Mouse (Mus musculus): ENCODE measurements at regions not wholly inside any gene's neighbourhood (a gene's known extent, or its start where the extent isn't known, plus 50 kb on each side); places are given as distances from the start of the nearest gene placed in this dataset.

DNA sequence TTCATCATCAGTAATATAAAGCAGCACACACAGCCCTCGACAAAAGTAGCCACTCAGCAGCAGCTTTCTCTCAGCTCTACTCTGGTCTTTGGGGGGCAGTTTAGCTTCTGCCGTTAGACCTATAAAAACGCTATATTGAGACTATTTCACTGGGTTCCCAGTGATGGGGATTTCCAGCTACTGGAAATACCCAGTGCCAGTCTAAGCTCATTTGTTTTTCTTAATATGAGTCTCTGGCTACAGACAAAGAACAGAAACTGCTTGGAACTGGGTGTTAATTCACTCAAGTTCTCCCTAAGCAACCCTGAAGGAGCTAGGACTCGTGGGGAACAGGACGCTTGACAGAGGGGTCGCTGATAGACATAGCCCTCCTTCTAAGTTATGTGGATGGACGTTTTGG lies 100.3 kb upstream of the Cdc42ep3 start:
- WGBS, result 71% methylated on average over 7 of the region's 7 CpGs
- H3K36me3 ChIP-seq (ENCODE audit: control insufficient read depth, insufficient read depth, low read length), result no peaks in the 10 kb centered on the region
- no peaks in the 10 kb centered on the region for H3K4me1 ChIP-seq (ENCODE audit: control insufficient read depth, insufficient read depth, low read length)
- H3K9me3 ChIP-seq (ENCODE audit: control insufficient read depth, low read length), result no peaks in the 10 kb centered on the region
- H3K27me3 ChIP-seq (ENCODE audit: control insufficient read depth, insufficient read depth, low read length), result no peaks in the 10 kb centered on the region
- ATAC-seq (ENCODE audit: low read depth), result no peak
- H3K4me3 ChIP-seq (ENCODE audit: low read depth, low read length), result no peak overlapping the region
- no peak overlapping the region for H3K9ac ChIP-seq (replicated peaks; ENCODE audit: low read depth, low read length)
- H3K27ac ChIP-seq (ENCODE audit: low read depth, low read length), result no peak overlapping the region
- H3K4me2 ChIP-seq (ENCODE audit: low read depth, low read length), result no peak overlapping the region

DNA sequence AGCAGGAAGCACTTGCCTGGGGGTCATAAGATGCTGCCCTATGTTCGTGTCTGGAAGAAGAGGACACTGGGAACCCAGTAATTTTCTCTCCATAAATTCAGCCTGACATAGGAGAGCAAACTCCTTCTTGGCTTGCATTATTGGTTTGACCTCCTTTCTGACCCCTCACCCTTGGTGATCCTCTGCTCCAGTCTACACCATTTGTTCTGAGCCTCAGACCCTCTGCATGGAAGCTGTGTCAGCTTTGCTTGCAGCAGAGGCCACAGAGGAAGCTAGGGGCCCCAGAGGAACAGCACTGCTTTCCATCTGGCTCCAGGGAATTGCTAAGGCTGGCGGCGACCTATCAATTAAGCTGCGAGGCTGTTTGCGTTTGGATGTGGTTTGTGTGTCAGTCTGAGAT lies 102.7 kb upstream of the Cdc42ep3 start:
- Histone ChIP-seq H3K36me3 (ENCODE audit: control insufficient read depth, insufficient read depth, low read length) (no peaks in the 10 kb centered on the region), H3K9me3 (ENCODE audit: control insufficient read depth, low read length) (no peaks in the 10 kb centered on the region), H3K9ac (replicated peaks; ENCODE audit: low read depth, low read length) (no peak overlapping the region), H3K4me2 (ENCODE audit: low read depth, low read length) (no peak overlapping the region), H3K4me3 (ENCODE audit: low read depth, low read length) (no peak overlapping the region), H3K27ac (ENCODE audit: low read depth, low read length) (no peak overlapping the region), H3K4me1 (ENCODE audit: control insufficient read depth, insufficient read depth, low read length) (no peaks in the 10 kb centered on the region), H3K27me3 (ENCODE audit: control insufficient read depth, insufficient read depth, low read length) (no peaks in the 10 kb centered on the region)
- 34% methylated on average over 5 of the region's 5 CpGs for WGBS
- ATAC-seq (ENCODE audit: low read depth), result no peak

GRCm38 (mm10) chr17:79461681-79462091 lies 106.8 kb upstream of the Cdc42ep3 start:
- Histone ChIP-seq H3K27me3 (ENCODE audit: control insufficient read depth, insufficient read depth, low read length) (no peaks in the 10 kb centered on the region), H3K9ac (replicated peaks; ENCODE audit: low read depth, low read length) (no peak overlapping the region), H3K36me3 (ENCODE audit: control insufficient read depth, insufficient read depth, low read length) (no peaks in the 10 kb centered on the region), H3K9me3 (ENCODE audit: control insufficient read depth, low read length) (no peaks in the 10 kb centered on the region), H3K4me2 (ENCODE audit: low read depth, low read length) (no peak overlapping the region), H3K27ac (ENCODE audit: low read depth, low read length) (no peak overlapping the region), H3K4me1 (ENCODE audit: control insufficient read depth, insufficient read depth, low read length) (no peaks in the 10 kb centered on the region), H3K4me3 (ENCODE audit: low read depth, low read length) (no peak overlapping the region)
- WGBS, result 81% methylated on average over 3 of the region's 3 CpGs
- ATAC-seq (ENCODE audit: low read depth), result no peak

DNA sequence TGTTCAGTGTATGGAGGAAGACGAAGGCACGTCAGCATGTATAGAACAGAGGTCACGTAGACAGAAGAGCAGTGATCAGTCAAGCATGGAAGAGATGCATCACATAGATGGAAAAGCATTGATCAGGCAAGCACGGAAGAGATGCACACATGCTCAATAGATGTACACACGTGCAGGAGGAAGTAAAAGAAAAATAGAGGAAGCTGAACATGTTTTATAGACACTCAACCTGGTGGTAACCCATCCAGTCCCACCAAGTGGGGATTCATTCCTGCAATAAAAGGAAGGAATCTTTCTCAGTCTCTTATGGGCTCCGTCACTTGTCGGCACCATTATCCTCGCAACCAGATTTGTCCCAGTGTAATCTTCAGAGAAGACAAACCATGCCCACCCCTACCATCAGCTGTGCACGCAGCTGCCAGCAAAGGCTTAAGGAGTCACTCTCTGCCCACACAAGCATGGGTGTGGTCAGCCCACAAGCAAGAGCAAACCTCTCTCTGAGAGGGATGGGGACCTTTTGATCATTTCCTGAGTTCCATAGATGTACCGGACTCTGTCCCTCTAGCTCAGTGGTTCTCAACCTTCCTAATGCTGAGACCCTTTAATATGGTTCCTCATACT lies 108.3 kb upstream of the Cdc42ep3 start:
- WGBS, result 94% methylated on average over 10 of the region's 10 CpGs
- no peaks in the 10 kb centered on the region for H3K27me3 ChIP-seq (ENCODE audit: control insufficient read depth, insufficient read depth, low read length)
- ATAC-seq (ENCODE audit: low read depth), result no peak
- H3K9ac ChIP-seq (replicated peaks; ENCODE audit: low read depth, low read length), result no peak overlapping the region
- H3K4me1 ChIP-seq (ENCODE audit: control insufficient read depth, insufficient read depth, low read length), result no peaks in the 10 kb centered on the region
- no peak overlapping the region for H3K4me3 ChIP-seq (ENCODE audit: low read depth, low read length)
- H3K36me3 ChIP-seq (ENCODE audit: control insufficient read depth, insufficient read depth, low read length), result no peaks in the 10 kb centered on the region
- H3K9me3 ChIP-seq (ENCODE audit: control insufficient read depth, low read length), result no peaks in the 10 kb centered on the region
- H3K4me2 ChIP-seq (ENCODE audit: low read depth, low read length), result no peak overlapping the region
- no peak overlapping the region for H3K27ac ChIP-seq (ENCODE audit: low read depth, low read length)

GRCm38 (mm10) chr17:79465666-79466065 lies 110.8 kb upstream of the Cdc42ep3 start:
- Histone ChIP-seq H3K9ac (replicated peaks; ENCODE audit: low read depth, low read length) (no peak overlapping the region), H3K9me3 (ENCODE audit: control insufficient read depth, low read length) (no peaks in the 10 kb centered on the region), H3K27ac (ENCODE audit: low read depth, low read length) (no peak overlapping the region), H3K4me1 (ENCODE audit: control insufficient read depth, insufficient read depth, low read length) (no peaks in the 10 kb centered on the region), H3K36me3 (ENCODE audit: control insufficient read depth, insufficient read depth, low read length) (no peaks in the 10 kb centered on the region), H3K4me3 (ENCODE audit: low read depth, low read length) (no peak overlapping the region), H3K4me2 (ENCODE audit: low read depth, low read length) (no peak overlapping the region), H3K27me3 (ENCODE audit: control insufficient read depth, insufficient read depth, low read length) (no peaks in the 10 kb centered on the region)
- 95% methylated on average over 9 of the region's 9 CpGs for WGBS
- no peak for ATAC-seq (ENCODE audit: low read depth)

GRCm38 (mm10) chr17:79471639-79472038 lies 116.7 kb upstream of the Cdc42ep3 start:
- Histone ChIP-seq H3K9me3 (ENCODE audit: control insufficient read depth, low read length) (no peaks in the 10 kb centered on the region), H3K27me3 (ENCODE audit: control insufficient read depth, insufficient read depth, low read length) (no peaks in the 10 kb centered on the region), H3K27ac (ENCODE audit: low read depth, low read length) (no peak overlapping the region), H3K36me3 (ENCODE audit: control insufficient read depth, insufficient read depth, low read length) (no peaks in the 10 kb centered on the region), H3K4me3 (ENCODE audit: low read depth, low read length) (no peak overlapping the region), H3K4me2 (ENCODE audit: low read depth, low read length) (no peak overlapping the region), H3K9ac (replicated peaks; ENCODE audit: low read depth, low read length) (no peak overlapping the region), H3K4me1 (ENCODE audit: control insufficient read depth, insufficient read depth, low read length) (no peaks in the 10 kb centered on the region)
- WGBS, result 86% methylated on average over 2 of the region's 2 CpGs
- no peak for ATAC-seq (ENCODE audit: low read depth)

- 65% methylated on average over 10 of the region's 10 CpGs for WGBS
- H3K4me2 ChIP-seq (ENCODE audit: low read depth, low read length), result no peak overlapping the region
- H3K9me3 ChIP-seq (ENCODE audit: control insufficient read depth, low read length), result no peaks in the 10 kb centered on the region
- no peaks in the 10 kb centered on the region for H3K4me1 ChIP-seq (ENCODE audit: control insufficient read depth, insufficient read depth, low read length)
- ATAC-seq (ENCODE audit: low read depth), result no peak
- no peaks in the 10 kb centered on the region for H3K36me3 ChIP-seq (ENCODE audit: control insufficient read depth, insufficient read depth, low read length)
- H3K4me3 ChIP-seq (ENCODE audit: low read depth, low read length), result no peak overlapping the region
- no peak overlapping the region for H3K9ac ChIP-seq (replicated peaks; ENCODE audit: low read depth, low read length)
- H3K27me3 ChIP-seq (ENCODE audit: control insufficient read depth, insufficient read depth, low read length), result no peaks in the 10 kb centered on the region
- H3K27ac ChIP-seq (ENCODE audit: low read depth, low read length), result no peak overlapping the region
Observed at GRCm38 (mm10) chr17:79472106-79472995, 117.5 kb upstream of the Cdc42ep3 start.

DNA sequence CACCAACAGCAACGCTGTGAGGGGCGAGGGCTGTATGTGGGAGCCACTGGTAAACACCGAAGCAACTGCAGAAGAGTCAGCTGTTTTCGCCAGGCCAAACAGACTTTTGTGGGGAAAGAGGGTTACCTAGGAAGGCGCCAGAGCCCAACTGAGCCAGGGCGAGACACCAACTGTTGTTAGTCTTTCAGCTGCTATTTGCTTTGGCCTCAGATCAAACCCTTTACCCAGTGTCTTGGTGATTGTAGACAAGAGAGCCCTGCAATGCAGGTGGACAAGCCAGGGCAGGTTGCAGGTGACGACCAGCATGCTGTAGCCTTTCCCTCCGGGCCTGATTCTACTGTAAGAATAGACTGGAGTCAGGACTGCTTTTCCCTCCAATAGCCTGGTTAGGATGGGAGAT lies 121.8 kb upstream of the Cdc42ep3 start:
- H3K9me3 ChIP-seq (ENCODE audit: control insufficient read depth, low read length), result no peaks in the 10 kb centered on the region
- no peaks in the 10 kb centered on the region for H3K36me3 ChIP-seq (ENCODE audit: control insufficient read depth, insufficient read depth, low read length)
- no peaks in the 10 kb centered on the region for H3K4me1 ChIP-seq (ENCODE audit: control insufficient read depth, insufficient read depth, low read length)
- H3K27ac ChIP-seq (ENCODE audit: low read depth, low read length), result no peak overlapping the region
- H3K27me3 ChIP-seq (ENCODE audit: control insufficient read depth, insufficient read depth, low read length), result no peaks in the 10 kb centered on the region
- H3K9ac ChIP-seq (replicated peaks; ENCODE audit: low read depth, low read length), result no peak overlapping the region
- H3K4me2 ChIP-seq (ENCODE audit: low read depth, low read length), result no peak overlapping the region
- no peak overlapping the region for H3K4me3 ChIP-seq (ENCODE audit: low read depth, low read length)
- 86% methylated on average over 8 of the region's 8 CpGs for WGBS
- ATAC-seq (ENCODE audit: low read depth), result no peak

- WGBS, result 82% methylated on average over 6 of the region's 6 CpGs
- no peak overlapping the region for H3K4me3 ChIP-seq (ENCODE audit: low read depth, low read length)
- H3K27ac ChIP-seq (ENCODE audit: low read depth, low read length), result no peak overlapping the region
- H3K27me3 ChIP-seq (ENCODE audit: control insufficient read depth, insufficient read depth, low read length), result no peaks in the 10 kb centered on the region
- ATAC-seq (ENCODE audit: low read depth), result no peak
- no peaks in the 10 kb centered on the region for H3K36me3 ChIP-seq (ENCODE audit: control insufficient read depth, insufficient read depth, low read length)
- H3K9me3 ChIP-seq (ENCODE audit: control insufficient read depth, low read length), result no peaks in the 10 kb centered on the region
- no peak overlapping the region for H3K9ac ChIP-seq (replicated peaks; ENCODE audit: low read depth, low read length)
- H3K4me2 ChIP-seq (ENCODE audit: low read depth, low read length), result no peak overlapping the region
- no peaks in the 10 kb centered on the region for H3K4me1 ChIP-seq (ENCODE audit: control insufficient read depth, insufficient read depth, low read length)
Observed at GRCm38 (mm10) chr17:79481112-79481738, 126.3 kb upstream of the Cdc42ep3 start.

Data from neural tube, embryonic 14.5 days (tissue).